In genomic region chr3:59934621-59935020, GRCm38 (mm10) we compare ENCODE assay signal across 41 mouse cellular contexts. TPM values are rescaled to one million over a fixed set of nuclear protein-coding genes. Genes with fewer than 3 reads are reported as not detected.
"Had no signal": no experiment of that assay in that cellular context is flagged by ENCODE, and none has a peak within 500 bp of the region (broad histone marks: within the 10 kb centered on the region; RNA-seq: fewer than 3 reads in every experiment).

No protein-coding gene starts in this region.

- H3K9me3 ChIP-seq: heart, embryonic 10.5 days; heart, embryonic 12.5 days; heart, embryonic 13.5 days; heart, embryonic 15.5 days; hindbrain, embryonic 10.5 days; hindbrain, embryonic 12.5 days; hindbrain, embryonic 13.5 days; hindbrain, embryonic 15.5 days; kidney, embryonic 15.5 days had no signal

- H3K9ac ChIP-seq: heart, embryonic 12.5 days; heart, embryonic 13.5 days; heart, embryonic 15.5 days; hindbrain, embryonic 12.5 days; hindbrain, embryonic 13.5 days; hindbrain, embryonic 14.5 days; hindbrain, embryonic 15.5 days; kidney, embryonic 15.5 days had no signal

- H3K36me3 ChIP-seq: heart, embryonic 10.5 days; heart, embryonic 12.5 days; heart, embryonic 13.5 days; heart, embryonic 15.5 days; hindbrain, embryonic 10.5 days; hindbrain, embryonic 12.5 days; hindbrain, embryonic 13.5 days; hindbrain, embryonic 15.5 days; kidney, embryonic 15.5 days had no signal

- H3K4me3 ChIP-seq: heart, embryonic 10.5 days; heart, embryonic 12.5 days; heart, embryonic 13.5 days; heart, embryonic 15.5 days; hindbrain, embryonic 10.5 days; hindbrain, embryonic 12.5 days; hindbrain, embryonic 13.5 days; hindbrain, embryonic 15.5 days; kidney, embryonic 15.5 days; layer of hippocampus, adult 2 months; left cerebral cortex, adult 2 months had no signal

- H3K4me1 ChIP-seq: heart, embryonic 10.5 days; heart, embryonic 12.5 days; heart, embryonic 13.5 days; heart, embryonic 15.5 days; hindbrain, embryonic 10.5 days; hindbrain, embryonic 12.5 days; hindbrain, embryonic 13.5 days; hindbrain, embryonic 15.5 days; kidney, embryonic 15.5 days had no signal

- DNase-seq: heart, postnatal 10 days; heart, postnatal 14 days; heart, postnatal 36 days; heart, postnatal 4 days; kidney, adult 11 months; kidney, adult 18-20 months; kidney, adult 2 months; kidney, adult 8-10 months; kidney, adult 9 months; kidney, postnatal 10 days; kidney, postnatal 14 days; kidney, postnatal 25 days; kidney, postnatal 36 days; kidney, postnatal 4 days; layer of hippocampus, adult 9-11 months; layer of hippocampus, postnatal 36 days had no signal

- H3K4me2 ChIP-seq: heart, embryonic 11.5 days; heart, embryonic 12.5 days; heart, embryonic 13.5 days; heart, embryonic 15.5 days; hindbrain, embryonic 12.5 days; hindbrain, embryonic 13.5 days; hindbrain, embryonic 14.5 days; hindbrain, embryonic 15.5 days; kidney, embryonic 15.5 days had no signal

- ATAC-seq: hindbrain, embryonic 16.5 days; hindbrain, postnatal 0 days; inflammation-experienced regulatory T-cells, adult 6 months had no signal

- H3K27me3 ChIP-seq: heart, embryonic 12.5 days; heart, embryonic 13.5 days; heart, embryonic 15.5 days; hindbrain, embryonic 12.5 days; hindbrain, embryonic 13.5 days; hindbrain, embryonic 15.5 days; kidney, embryonic 15.5 days had no signal

- H3K27ac ChIP-seq: heart, embryonic 10.5 days; heart, embryonic 13.5 days; heart, embryonic 15.5 days; hindbrain, embryonic 10.5 days; hindbrain, embryonic 12.5 days; hindbrain, embryonic 13.5 days; hindbrain, embryonic 14.5 days; hindbrain, embryonic 15.5 days; hindbrain, postnatal 0 days; kidney, embryonic 15.5 days; kidney, postnatal 0 days; layer of hippocampus, adult 2 months; left cerebral cortex, adult 2 months had no signal

RNA-seq across cellular contexts. Expression of gene C130079G13Rik, which starts 9.6 kb away (rescaled TPM):
- polyA plus RNA-seq: heart, embryonic 10.5 days; heart, embryonic 11.5 days; heart, embryonic 12.5 days; heart, embryonic 13.5 days; heart, embryonic 14.5 days; heart, embryonic 15.5 days; heart, embryonic 16.5 days; heart, postnatal 0 days; hindbrain, embryonic 10.5 days; hindbrain, embryonic 11.5 days; hindbrain, embryonic 12.5 days; hindbrain, embryonic 13.5 days; hindbrain, embryonic 14.5 days; hindbrain, embryonic 15.5 days; hindbrain, embryonic 16.5 days; hindbrain, postnatal 0 days; inflammation-experienced regulatory T-cells, adult 6 months; intestine, embryonic 14.5 days; kidney, adult 2 months; kidney, embryonic 14.5 days; kidney, embryonic 15.5 days; kidney, embryonic 16.5 days; kidney, postnatal 0 days; large intestine, adult 2 months had no signal
